Mouse (Mus musculus): Measurements from ENCODE around the gene Tmem100.

Gene Tmem100

GRCm38 (mm10) chr11:90053820-90054219, 23.7 kb downstream of the Tmem100 start:
- intact Hi-C loops (cut with DNase I): no loop called here

DNA sequence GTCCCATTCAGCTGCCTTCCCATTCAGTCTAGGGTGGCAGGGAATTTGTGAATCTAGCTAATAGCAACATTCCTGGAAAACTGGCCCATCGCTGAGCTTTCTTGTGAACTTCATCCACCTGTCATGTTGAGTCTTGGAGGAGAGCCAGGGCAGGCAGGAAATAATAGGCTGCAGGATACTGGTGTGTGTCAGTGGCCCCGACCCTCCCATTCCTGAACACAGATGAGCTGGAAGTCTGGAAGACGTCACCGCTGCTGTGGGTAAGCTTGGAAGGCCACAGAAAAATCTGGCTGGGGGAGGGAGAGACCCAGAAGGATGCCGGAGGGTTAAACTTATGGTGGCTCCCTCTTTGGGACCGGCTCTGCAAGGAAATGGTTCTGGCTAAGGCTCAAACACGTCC, 24.3 kb downstream of the Tmem100 start:
- intact Hi-C loops (cut with DNase I): no loop called here

- intact Hi-C loops (cut with DNase I): no loop called here
These were observed 26.9 kb downstream of the Tmem100 start for GRCm38 (mm10) chr11:90057070-90057469.

GRCm38 (mm10) chr11:90059241-90059640, 29.1 kb downstream of the Tmem100 start:
- intact Hi-C loops (cut with DNase I): no loop called here

DNA sequence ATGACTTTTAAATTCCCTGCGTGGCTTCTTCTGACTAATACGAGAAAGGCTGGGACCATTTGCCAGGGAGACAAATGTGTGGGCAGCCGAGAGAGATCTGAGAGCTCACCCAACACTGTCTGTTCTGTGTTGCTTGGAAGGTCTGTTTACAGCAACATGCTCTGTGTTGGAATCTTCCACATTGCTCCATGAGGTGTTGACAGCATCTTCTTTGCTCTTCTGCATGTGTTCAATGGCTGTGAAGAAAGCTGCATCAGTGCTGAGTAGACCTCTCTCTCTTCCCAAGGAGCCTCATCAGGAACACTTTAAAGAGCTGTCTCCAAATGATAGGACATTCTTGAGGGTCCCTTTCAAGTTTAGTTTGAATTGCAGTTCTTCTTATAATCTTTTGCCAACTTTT, 32.5 kb downstream of the Tmem100 start:
- intact Hi-C loops (cut with DNase I): no loop called here

DNA sequence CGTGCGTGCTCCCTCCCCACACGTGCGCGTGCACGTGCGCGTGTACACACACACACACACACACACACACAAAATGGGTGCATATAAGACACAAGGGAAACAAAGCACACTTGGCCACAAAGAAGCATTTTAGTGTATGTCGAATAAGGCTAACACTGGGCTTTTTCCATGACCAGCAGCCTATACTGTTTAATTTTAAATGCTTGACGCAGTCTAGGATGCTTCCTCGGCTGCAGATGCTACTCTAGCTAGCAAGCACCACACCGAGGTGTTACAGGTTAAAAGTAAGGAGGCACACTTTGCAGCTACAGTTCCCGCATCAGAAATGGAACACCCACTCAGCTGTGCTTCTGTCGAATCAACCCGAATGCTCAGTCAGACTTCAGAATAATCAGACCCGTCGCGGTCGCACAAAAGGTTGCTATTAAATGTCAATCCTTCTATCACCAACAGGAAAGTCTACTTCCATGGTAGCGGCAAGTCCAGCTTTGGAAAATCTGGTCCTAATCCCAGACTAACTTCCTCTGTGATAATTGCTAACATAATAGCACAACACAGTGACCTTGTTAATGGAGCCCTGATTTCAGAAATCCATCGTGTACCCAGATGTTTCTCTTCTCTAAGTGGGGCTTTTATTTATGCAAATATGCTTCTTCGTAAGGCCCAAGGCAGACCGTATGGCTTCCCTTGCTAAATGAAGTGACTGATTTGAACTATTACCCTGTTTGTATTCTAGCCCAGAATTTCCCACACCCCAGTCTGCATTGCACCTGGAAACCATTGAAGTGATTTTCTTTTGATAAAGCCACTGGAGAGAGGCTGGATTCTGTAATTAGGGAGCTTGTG, 36.5 kb downstream of the Tmem100 start:
- intact Hi-C loops (cut with DNase I): no loop called here

- intact Hi-C loops (cut with DNase I): no loop called here
These were observed 41.6 kb downstream of the Tmem100 start for GRCm38 (mm10) chr11:90071747-90072146.

DNA sequence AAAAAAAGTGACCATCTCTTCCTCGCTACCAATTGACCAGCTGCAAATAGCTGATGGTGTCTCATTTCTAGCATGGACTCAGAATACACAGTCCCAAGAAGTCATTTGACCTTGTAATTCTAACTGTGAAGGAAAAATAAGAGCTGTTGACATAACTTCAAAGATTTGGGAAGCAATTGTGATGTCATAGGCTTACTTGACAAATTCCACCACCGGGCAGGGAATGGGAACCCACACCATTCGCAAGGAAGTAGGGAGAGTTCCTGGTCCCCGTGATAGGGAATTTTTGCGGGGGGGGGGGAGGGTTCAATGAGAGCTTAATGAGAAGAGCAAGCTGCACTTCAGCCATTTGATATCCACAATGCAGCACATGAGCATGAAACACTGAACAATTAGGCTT, 43.1 kb downstream of the Tmem100 start:
- intact Hi-C loops (cut with DNase I): no loop called here

DNA sequence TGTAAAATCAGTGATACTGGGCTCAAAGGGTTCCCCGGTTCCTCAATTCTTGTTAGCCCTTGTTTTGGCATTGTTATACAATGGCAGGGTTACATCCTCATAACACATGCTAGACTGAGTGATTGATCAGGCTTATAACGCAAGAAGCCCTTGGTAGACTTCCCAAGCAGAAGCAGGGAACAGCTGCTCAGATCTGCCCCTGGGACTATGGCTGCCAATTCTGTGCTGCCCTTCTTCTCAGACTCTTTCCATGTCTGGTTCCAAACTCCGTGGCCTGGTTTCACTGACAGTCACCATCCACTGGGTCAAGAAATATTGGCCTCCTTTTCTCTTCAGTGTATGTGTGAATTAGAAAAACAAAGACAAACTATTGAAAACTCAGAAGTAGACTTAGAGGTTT, 46.5 kb downstream of the Tmem100 start:
- intact Hi-C loops (cut with DNase I): no loop called here

GRCm38 (mm10) chr11:90080678-90081267, 50.6 kb downstream of the Tmem100 start:
- intact Hi-C loops (cut with DNase I): no loop called here

DNA sequence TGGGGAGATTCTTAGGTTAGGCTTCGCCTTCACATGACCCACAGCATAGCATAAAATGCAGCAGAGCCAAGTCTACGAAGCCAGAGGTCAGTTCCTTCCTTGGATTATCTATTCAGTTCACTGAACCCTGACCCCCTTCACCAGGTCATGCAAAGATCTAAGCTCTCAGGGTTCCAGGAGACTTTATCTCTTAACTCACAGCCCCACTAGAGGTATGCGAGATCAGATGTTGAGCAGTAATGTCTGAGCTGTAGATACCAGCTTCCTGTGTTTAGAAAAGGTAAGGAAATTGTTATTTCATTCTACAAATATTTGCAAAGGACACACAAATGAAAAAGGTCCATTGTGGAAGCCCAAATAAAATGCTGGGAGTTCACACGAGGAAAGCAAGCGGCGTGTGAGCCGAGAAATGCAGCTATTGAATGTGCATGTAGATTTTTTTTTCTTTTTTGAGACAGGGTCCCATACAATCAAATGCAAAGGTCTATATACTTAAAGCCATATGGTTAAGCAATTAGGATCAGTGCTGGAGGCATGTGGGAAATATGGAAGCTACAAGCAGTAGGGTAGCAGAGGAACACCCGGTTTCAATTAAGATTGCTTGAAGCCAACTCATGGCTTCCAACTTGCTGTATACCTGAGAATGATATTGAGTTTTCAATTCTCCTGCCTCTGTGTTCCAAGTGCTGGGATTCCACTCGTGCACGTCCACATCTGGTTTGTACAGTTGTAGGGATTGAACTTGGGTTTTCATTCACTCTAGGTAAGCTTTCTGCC, 51.9 kb downstream of the Tmem100 start:
- intact Hi-C loops (cut with DNase I): no loop called here

GRCm38 (mm10) chr11:90083042-90083441, 52.9 kb downstream of the Tmem100 start:
- intact Hi-C loops (cut with DNase I): no loop called here

DNA sequence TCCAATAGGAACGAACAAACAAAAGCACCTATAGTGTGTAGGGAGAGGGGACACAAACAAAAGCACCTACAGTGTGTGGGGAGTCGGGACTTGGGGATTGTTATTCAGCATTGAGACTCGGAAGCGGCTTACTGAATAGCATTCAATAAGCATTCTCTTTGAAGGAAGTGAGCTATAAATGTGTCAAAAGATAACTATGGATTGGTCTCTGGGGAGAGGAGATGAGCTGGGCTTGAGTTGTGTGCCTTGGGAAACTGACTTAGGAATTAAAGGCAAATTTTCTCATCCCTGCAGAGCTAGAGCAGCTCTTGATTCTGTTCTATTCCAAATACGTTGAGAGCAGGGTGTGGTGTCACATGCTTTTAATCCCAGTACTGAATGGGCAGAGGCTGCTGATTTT, 54.0 kb downstream of the Tmem100 start:
- intact Hi-C loops (cut with DNase I): no loop called here

Measured in adrenal gland (tissue).